Mouse (Mus musculus) ES-E14 (cell line): ENCODE measurements around the gene Fscn2. TPM values are rescaled to one million over a fixed set of nuclear protein-coding genes. Genes with fewer than 3 reads are reported as not detected.
A peak's percentile ranks its signal among the peaks of the same experiment; 100 is the strongest.

Experiments used
- DNase-seq: peaks from one replicate; pipeline ENCODE4 v3.0.0-alpha.2; 2013; ENCODE audit warnings: low read depth, low spot score
- H3K27ac ChIP-seq: 2 replicates; pipeline ENCODE4 v1.5.1; 2012; ENCODE audit warnings: low read depth, mild to moderate bottlenecking, low read length, moderate library complexity, mixed read lengths; ENCODE audit not compliant: poor library complexity, insufficient read depth, severe bottlenecking
- H3K36me3 ChIP-seq: 2 replicates; pipeline ENCODE4 v1.6.1; 2012; ENCODE audit warnings: mild to moderate bottlenecking, low read length, moderate library complexity, mixed read lengths; ENCODE audit not compliant: control insufficient read depth, poor library complexity, insufficient read depth, severe bottlenecking
- H3K4me1 ChIP-seq, 2 experiments: fragments of 150-350 bp in 1 of 2; sonication (generic) in 1 of 2; 2 replicates each; pipeline ENCODE4 v1.6.1; 2012; ENCODE audit warnings: low read length in 2 of 2, mild to moderate bottlenecking in 1 of 2, mixed read lengths in 1 of 2; ENCODE audit not compliant: control insufficient read depth in 2 of 2, insufficient read depth in 2 of 2, poor library complexity in 1 of 2
- H3K4me3 ChIP-seq, 2 experiments: fragments of 150-350 bp in 1 of 2; sonication (generic) in 1 of 2; 2 replicates each; pipeline ENCODE4 v1.5.1; 2012; ENCODE audit warnings: low read length in 2 of 2, low read depth in 1 of 2, mild to moderate bottlenecking in 1 of 2, mixed read lengths in 1 of 2; ENCODE audit not compliant: insufficient read depth in 1 of 2, poor library complexity in 1 of 2, severe bottlenecking in 1 of 2
- H3K9ac ChIP-seq: 2 replicates; pipeline ENCODE4 v1.6.1; 2012; ENCODE audit warnings: low read depth, mild to moderate bottlenecking, low read length, mixed read lengths; ENCODE audit not compliant: poor library complexity, insufficient read depth, severe bottlenecking
- H3K9me3 ChIP-seq: fragments of 150-350 bp; sonication (generic); 2 replicates; pipeline ENCODE4 v1.6.1; 2012; ENCODE audit warnings: low read depth, mild to moderate bottlenecking, low read length; ENCODE audit not compliant: control insufficient read depth, insufficient read depth
- CHD2 ChIP-seq: IDR thresholded peaks from 2 replicates; pipeline ENCODE4 v1.6.1; 2014; ENCODE audit warnings: mild to moderate bottlenecking, low read depth, low read length, inconsistent platforms
- HCFC1 ChIP-seq: IDR thresholded peaks from 2 replicates; pipeline ENCODE4 v1.6.1; 2012; ENCODE audit warnings: low read length, inconsistent platforms, borderline replicate concordance; ENCODE audit not compliant: insufficient read depth
- MAFK ChIP-seq: IDR thresholded peaks from 2 replicates; pipeline ENCODE4 v1.6.1; 2014; ENCODE audit warnings: mild to moderate bottlenecking, low read depth, low read length, inconsistent platforms; ENCODE audit not compliant: insufficient read depth
- ZC3H11A ChIP-seq: IDR thresholded peaks from 2 replicates; pipeline ENCODE4 v1.6.1; 2012; ENCODE audit warnings: low read depth, mild to moderate bottlenecking, inconsistent platforms, low read length, borderline replicate concordance
- ZNF384 ChIP-seq: IDR thresholded peaks from 2 replicates; pipeline ENCODE4 v1.6.1; 2012; ENCODE audit warnings: low read depth, low read length, inconsistent platforms
- in situ Hi-C, 2 experiments: fragments of 600-800 bp; cut with MboI; formaldehyde crosslinking; loops; one replicate each; pipeline ENCODE4 v1.15.1; 2025; ENCODE audit warnings: low sequenced_read_pairs in 2 of 2, inconsistent platforms in 1 of 2; ENCODE audit not compliant: unreplicated experiment in 2 of 2
- total RNA-seq: library from RNA; depleted of rRNA; stranded (reverse); fragments of 300-350 nt; gene quantifications from 2 replicates; pipeline ENCODE4 v1.2.3, GENCODE M21; 2012

Fscn2 gene
- total RNA-seq, 1 experiment: 0.31 TPM

DNA sequence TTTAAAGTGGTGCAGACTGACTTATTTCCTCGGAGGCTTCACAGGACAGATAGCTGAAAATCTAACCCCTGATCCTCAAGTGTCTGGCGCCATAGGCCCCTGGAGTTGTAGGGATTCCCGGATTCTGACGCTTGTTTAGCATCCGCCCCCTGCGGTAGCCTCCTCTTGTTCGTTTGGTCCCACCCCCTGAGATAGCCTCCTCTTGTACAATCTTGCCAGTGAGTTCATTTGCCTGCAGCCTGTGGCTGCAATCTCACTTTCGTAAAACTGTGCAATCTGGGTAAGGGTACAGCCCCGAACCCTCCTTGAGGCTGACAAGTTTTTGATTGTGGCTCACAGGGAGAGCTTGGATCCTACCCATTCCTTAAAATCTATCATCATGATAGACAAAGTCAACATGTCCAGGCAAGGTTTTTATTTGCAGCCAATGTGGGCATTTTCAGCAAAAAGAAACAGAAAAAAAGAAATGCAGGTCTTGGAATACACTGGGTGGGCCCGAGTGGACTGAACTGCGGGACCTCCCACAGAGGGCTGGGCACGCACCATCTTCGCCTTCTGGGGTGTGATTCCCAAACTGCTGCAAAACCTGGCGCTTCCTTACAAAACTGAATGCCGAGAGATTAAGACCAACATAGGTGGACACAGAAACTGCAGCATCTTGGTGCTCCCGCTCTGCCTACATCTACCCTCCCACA, 46.5 kb upstream of the Fscn2 start:
- no peak for DNase-seq
- Histone ChIP-seq H3K27ac (no peak overlapping the region), H3K9ac (no peak overlapping the region), H3K4me3 (no peak overlapping the region), H3K4me1 (peaks cover 3 to 12% of the 10 kb centered on the region in 2 experiments; a peak in 2 of 4 replicates), H3K9me3 (peaks cover 4% of the 10 kb centered on the region), H3K36me3 (no peaks in the 10 kb centered on the region)
- in situ Hi-C loops: no loop called here
- TF ChIP-seq ZC3H11A: no peak
- no peak for TF ChIP-seq ZNF384
- no peak for TF ChIP-seq HCFC1

GRCm38 (mm10) chr11:120315416-120315761, 45.9 kb upstream of the Fscn2 start:
- TF ChIP-seq MAFK: no peak
- no peak for TF ChIP-seq ZC3H11A
- no peak for TF ChIP-seq ZNF384
- TF ChIP-seq CHD2: no peak
- no peak for TF ChIP-seq HCFC1
- no peak for DNase-seq
- Histone ChIP-seq H3K9ac (no peak overlapping the region), H3K27ac (no peak overlapping the region), H3K4me1 (peaks cover 3 to 12% of the 10 kb centered on the region in 2 experiments; a peak in 2 of 4 replicates), H3K9me3 (peaks cover 8% of the 10 kb centered on the region), H3K4me3 (no peak overlapping the region), H3K36me3 (no peaks in the 10 kb centered on the region)
- in situ Hi-C loops: no loop called here

- Histone ChIP-seq H3K36me3 (no peaks in the 10 kb centered on the region), H3K9me3 (peaks cover 8% of the 10 kb centered on the region), H3K9ac (peak overlapping the region; percentile 13; the same call in 1 of the 2 replicates), H3K4me3 (peak overlapping the region; percentile 54 to 55; a peak in 2 of 4 replicates), H3K4me1 (peaks cover 3 to 9% of the 10 kb centered on the region in 2 experiments; a peak in 2 of 4 replicates), H3K27ac (no peak overlapping the region)
- no peak for TF ChIP-seq HCFC1
- no peak for TF ChIP-seq ZC3H11A
- no peak for TF ChIP-seq MAFK
- TF ChIP-seq CHD2: no peak
- TF ChIP-seq ZNF384: no peak
- no peak for DNase-seq
- in situ Hi-C loops: no loop called here
These were observed 45.3 kb upstream of the Fscn2 start for GRCm38 (mm10) chr11:120315832-120316689.

- in situ Hi-C loops: no loop called here
- DNase-seq: no peak
- Histone ChIP-seq H3K36me3 (no peaks in the 10 kb centered on the region), H3K9me3 (peaks cover 8% of the 10 kb centered on the region), H3K4me3 (peak overlapping the region; percentile 54 to 55; a peak in 2 of 4 replicates), H3K9ac (peak overlapping the region; percentile 13; the same call in 1 of the 2 replicates), H3K4me1 (peaks cover 2 to 7% of the 10 kb centered on the region in 2 experiments; a peak in 2 of 4 replicates), H3K27ac (no peak overlapping the region)
- TF ChIP-seq ZC3H11A: no peak
- no peak for TF ChIP-seq CHD2
- TF ChIP-seq ZNF384: no peak
- TF ChIP-seq HCFC1: no peak
- TF ChIP-seq MAFK: no peak
These were observed 44.6 kb upstream of the Fscn2 start for GRCm38 (mm10) chr11:120316690-120317254.
